Mouse (Mus musculus) adrenal gland, postnatal 0 days (tissue): ENCODE measurements around the gene Ciapin1. TPM values are rescaled to one million over a fixed set of nuclear protein-coding genes. Genes with fewer than 3 reads are reported as not detected.

Experiments used
- polyA plus RNA-seq: library from polyadenylated mRNA; unstranded; fragments of >200 nt; fragmentation: Nextera tagmentation; extraction: Ambion mirVana; gene quantifications from 2 replicates; pipeline ENCODE4 v1.2.1, GENCODE M21; 2015

The Ciapin1 gene
- polyA plus RNA-seq, result 78.5 and 86.3 TPM in 2 replicates

DNA sequence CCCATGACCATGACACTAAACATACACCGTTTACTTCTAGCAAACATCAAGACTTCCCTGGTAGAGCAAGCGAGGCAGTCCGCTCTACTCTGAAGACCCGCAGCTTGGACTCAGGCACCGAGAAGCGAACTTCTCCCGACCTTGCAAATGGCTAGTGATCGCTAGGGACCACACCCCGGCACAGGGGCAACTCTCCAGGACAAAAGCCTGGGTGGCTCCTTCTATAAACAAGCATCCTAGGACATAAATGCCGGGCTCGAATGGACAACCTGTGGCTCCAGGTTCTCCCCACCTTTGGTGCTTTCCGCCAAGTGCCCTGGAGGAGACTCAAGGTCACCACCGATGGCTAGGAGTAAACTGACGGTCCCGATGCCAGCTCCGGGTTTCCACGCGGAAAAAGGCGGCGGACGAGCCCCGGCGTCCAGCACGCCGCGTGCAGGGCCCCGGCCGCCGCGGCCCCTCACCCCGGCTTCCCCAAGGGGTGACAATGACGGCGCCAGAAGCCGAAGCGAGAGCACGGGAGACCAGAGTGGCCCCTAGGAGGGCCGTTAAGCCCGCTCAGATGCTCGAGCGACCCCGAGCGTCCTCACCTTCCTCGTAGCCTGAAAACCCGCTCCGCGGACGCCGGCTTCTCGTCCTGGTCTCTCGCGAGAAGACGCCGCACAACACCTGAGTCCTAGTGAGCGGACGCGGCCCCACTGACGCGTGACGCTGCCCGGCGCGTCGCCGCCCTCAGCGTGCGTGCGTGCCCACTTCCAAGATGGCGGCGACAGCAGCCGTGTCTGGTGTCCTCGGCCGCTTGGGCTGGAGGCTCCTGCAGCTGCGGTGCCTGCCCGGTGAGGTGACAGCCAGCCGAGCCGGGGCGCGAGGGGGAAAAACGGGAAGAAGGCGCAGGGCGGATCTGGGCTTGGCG lies at the start of gene Ciapin1, which contains the start of gene Coq9:
Gene Ciapin1 (minus strand): TSS at position 697 of the 913 bp plus-strand sequence.
Gene Coq9 (plus strand): TSS at position 660 of the 913 bp plus-strand sequence.

DNA sequence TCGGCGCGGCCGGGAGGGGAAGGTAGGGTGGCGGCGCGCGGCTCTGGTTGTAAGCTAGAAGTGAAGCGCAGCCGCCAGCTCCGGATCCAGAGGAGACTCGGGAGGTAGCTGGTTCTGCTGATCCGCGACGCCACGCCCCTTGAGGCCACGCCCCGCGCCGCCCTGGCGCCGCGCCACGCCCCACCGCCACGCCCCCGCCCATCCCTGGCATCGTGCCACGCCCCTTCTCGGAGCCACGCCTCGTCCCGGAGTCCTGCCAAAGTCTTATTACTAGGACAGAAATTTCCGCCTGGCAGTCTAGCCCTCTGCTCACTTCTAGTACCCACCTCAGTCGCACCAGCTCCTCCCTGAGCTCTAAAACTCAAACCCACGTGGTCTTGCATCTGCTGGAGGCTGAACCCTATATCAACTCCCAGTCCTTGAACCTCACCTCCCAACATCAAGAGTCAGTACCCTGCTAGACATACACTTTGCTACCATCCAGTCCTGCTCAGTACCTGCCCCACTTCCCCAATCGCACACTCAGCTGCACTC lies 38.1 kb upstream of the Ciapin1 start, which contains the start of gene Dok4:
Gene Dok4 (minus strand): TSS at position 134 of the 534 bp plus-strand sequence.

DNA sequence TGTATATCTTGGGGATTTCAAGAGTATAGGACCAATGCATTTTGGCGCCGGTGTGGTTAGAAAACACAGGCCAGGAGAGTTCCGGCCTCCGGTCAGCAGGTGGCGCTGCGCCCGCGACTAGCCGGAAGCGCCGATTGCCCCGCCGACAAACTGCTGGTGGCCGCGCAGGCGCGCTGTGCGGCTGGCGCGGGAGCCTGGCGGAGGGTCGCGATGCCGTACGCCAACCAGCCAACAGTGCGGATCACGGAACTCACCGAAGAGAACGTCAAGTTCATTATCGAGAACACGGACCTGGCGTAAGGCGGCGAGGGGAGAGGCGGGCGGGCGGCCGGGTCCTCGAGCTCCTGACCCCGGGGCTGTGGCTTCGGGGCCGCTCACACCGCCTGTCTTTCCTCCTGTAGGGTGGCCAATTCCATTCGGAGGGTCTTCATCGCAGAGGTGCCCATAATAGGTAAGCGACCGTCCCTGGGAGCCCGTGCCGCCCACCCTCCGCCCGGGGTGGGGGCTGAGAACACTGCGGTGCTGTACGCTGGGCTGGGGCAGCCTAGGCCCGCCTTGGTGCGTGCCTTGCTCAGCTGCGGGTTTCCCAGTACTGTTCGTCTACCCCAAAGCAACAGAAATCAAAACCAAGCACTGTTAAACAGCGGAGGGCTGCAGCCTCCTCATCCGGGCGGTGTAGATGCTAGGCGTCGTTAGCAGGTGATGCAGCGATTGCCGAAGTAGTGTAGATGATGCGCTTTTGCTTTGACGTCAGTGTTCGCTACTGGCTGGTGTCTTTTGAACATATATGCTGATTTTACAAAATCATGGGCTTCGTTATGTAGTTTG lies 19.4 kb upstream of the Ciapin1 start, which contains the start of gene Polr2c:
Gene Polr2c (plus strand): TSS at position 105 of the 828 bp plus-strand sequence.

DNA sequence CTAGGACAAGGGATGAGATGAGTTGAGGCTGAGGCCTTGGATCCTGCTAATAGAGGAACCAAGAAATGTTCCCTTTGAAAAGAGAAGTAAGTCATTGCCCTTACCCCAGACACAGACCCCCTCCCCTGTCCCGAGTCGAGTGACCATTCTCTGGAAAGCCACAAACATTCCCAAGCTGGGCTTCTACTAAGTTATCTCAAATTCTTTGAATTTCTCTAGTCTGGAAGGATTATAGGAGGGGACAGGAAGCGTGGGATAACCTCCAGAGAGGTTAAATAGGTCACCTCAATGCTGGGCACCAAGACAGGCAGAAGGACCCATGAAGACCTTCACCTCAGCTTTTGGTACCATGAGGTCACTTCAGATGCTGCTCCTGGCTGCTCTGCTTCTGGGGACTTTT lies 28.0 kb downstream of the Ciapin1 start, which contains the start of gene Ccl17:
Gene Ccl17 (plus strand): TSS at position 301 of the 400 bp plus-strand sequence.

DNA sequence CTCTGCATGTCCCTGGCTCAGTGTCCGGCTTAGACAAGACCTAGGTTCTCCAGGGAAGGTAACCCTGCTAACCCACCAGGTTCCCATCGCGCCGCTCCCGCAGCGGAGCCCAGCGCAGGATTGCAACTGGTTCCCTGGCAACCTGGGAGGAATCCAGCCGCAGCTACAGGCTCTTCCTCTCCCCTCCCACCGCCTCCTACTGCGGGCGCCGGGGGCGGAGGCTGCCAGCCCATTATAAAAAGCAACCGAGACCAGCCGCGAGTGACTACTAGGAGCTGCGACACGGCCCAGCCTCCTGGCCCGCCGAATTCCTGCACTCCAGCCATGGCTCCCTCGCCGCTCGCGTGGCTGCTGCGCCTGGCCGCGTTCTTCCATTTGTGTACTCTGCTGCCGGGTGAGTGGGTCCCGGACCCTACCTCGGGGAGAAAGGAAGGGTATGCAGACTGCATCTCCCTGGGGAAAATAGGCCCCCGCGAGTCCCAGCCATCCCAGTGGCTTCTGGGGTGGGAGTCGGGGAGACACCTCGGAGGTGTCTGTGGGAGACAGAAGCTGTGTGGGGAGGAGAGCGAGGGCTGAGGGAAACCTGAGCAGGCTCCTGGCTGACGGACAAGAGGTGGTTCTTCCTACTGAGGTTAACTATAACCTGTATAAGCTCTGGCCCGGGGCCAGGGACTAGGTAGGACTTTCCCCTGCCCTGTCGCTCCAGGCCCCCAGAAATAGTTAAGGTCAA lies 66.1 kb downstream of the Ciapin1 start, which contains the start of gene Cx3cl1:
Gene Cx3cl1 (plus strand): TSS at position 69 of the 730 bp plus-strand sequence.

Other genes with a start within 250 kb of the Ciapin1 start
- 15.1 and 20.2 TPM in 2 replicates for gene Rspry1, start 236.4 kb downstream of the Ciapin1 start, polyA plus RNA-seq
- gene Fam192a, start 236.4 kb downstream of the Ciapin1 start, polyA plus RNA-seq, result 40.3 and 54.1 TPM in 2 replicates
- gene Arl2bp, start 171.8 kb downstream of the Ciapin1 start, polyA plus RNA-seq, result 79.6 and 105 TPM in 2 replicates
- gene Pllp, start 142.1 kb downstream of the Ciapin1 start, polyA plus RNA-seq, result 3.0 and 3.1 TPM in 2 replicates
- not detected in 2 replicates for gene Ccl22, start 92.8 kb downstream of the Ciapin1 start, polyA plus RNA-seq
- gene Cx3cl1, start 66.3 kb downstream of the Ciapin1 start, polyA plus RNA-seq, result 15.1 and 16.2 TPM in 2 replicates
- 1.1 and 1.2 TPM in 2 replicates for gene Ccl17, start 27.9 kb downstream of the Ciapin1 start, polyA plus RNA-seq
- 96.9 and 125 TPM in 2 replicates for gene Coq9, start within 50 bp of the Ciapin1 start, polyA plus RNA-seq
- 88.1 and 91.8 TPM in 2 replicates for gene Polr2c, start 19.1 kb upstream of the Ciapin1 start, polyA plus RNA-seq
- gene Dok4, start 38.0 kb upstream of the Ciapin1 start, polyA plus RNA-seq, result 14.9 and 15.1 TPM in 2 replicates
- gene Ccdc102a, start 79.7 kb upstream of the Ciapin1 start, polyA plus RNA-seq, result 16.4 and 20.7 TPM in 2 replicates
- 0.08 and 0.16 TPM in 2 replicates for gene Adgrg5, start 85.3 kb upstream of the Ciapin1 start, polyA plus RNA-seq
- 14.0 and 15.7 TPM in 2 replicates for gene Adgrg1, start 136.4 kb upstream of the Ciapin1 start, polyA plus RNA-seq
- 2.0 and 6.2 TPM in 2 replicates for gene Adgrg3, start 179.3 kb upstream of the Ciapin1 start, polyA plus RNA-seq
- gene Drc7, start 216.7 kb upstream of the Ciapin1 start, polyA plus RNA-seq, result not detected in 2 replicates
- 13.4 and 14.0 TPM in 2 replicates for gene Katnb1, start 242.8 kb upstream of the Ciapin1 start, polyA plus RNA-seq